Mouse (Mus musculus): ENCODE results near the gene Xrcc6. TPM values are rescaled to one million over a fixed set of nuclear protein-coding genes. Genes with fewer than 3 reads are reported as not detected.

The Xrcc6 gene
- polyA plus RNA-seq, 1 experiment, result 98.6 TPM

DNA sequence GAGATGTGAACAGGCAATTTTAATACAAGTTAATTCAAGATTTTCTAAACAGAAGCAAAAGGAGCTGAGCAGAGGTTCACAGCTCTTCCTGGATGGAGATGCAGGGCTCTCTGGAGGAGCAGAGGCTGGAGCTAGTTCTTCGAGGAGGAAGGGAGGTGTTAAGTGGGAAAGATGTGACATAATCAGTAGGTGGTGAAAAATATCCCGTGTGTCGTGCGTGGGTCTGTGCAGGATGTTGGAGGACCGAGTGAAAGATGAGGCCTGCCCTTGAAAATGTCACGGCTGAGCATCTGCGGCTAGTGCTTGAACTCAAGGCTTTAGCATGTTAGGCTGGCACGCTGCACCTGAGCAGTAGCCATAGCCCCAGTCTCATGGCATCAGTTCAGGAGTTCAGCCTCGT lies 98.0 kb downstream of the Xrcc6 start:
- H3K4me1 ChIP-seq (ENCODE audit: control insufficient read depth, insufficient read depth, low read length), result no peaks in the 10 kb centered on the region
- no peaks in the 10 kb centered on the region for H3K36me3 ChIP-seq (ENCODE audit: control insufficient read depth, insufficient read depth, low read length, poor library complexity, severe bottlenecking)
- TF ChIP-seq POLR2A (IDR thresholded peaks at IDR 0.05; ENCODE audit: insufficient read depth, low read length), result no peak
- TF ChIP-seq CTCF (IDR thresholded peaks at IDR 0.05; ENCODE audit: low read depth, low read length), result no peak
- TF ChIP-seq EP300 (IDR thresholded peaks at IDR 0.05; ENCODE audit: insufficient read depth, low read depth, low read length), result no peak
- H3K9me3 ChIP-seq (replicated peaks; ENCODE audit: control insufficient read depth, insufficient read depth, low read length, poor library complexity, severe bottlenecking), result no peaks in the 10 kb centered on the region
- H3K27me3 ChIP-seq (ENCODE audit: control insufficient read depth, insufficient read depth, low read length, poor library complexity, severe bottlenecking), result no peaks in the 10 kb centered on the region
- H3K4me3 ChIP-seq (ENCODE audit: low read depth, low read length), result no peak overlapping the region
- no peak overlapping the region for H3K27ac ChIP-seq (ENCODE audit: insufficient read depth, low read length)
- no peak overlapping the region for H3K9ac ChIP-seq (ENCODE audit: low read depth, poor library complexity, severe bottlenecking)

DNA sequence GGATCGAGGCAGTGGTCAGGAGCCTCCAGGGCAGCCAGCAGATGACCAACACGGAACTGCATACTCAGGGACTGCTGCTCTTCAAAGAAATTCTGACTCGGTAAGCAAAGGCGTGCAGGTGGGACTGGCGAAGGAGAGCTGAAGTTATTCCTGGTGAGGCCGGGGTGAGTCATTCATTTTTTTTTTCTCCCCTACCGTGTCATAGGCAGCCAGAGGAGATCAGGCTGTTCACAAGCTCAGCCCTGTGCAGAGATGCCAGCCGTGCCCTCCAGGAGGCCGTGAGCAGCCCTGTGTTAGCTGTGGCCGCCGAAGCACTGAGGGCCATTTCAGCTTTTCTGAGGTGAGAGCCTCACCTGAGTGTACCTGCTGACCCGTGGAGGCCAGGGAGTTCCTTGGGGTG lies 98.5 kb downstream of the Xrcc6 start:
- H3K4me1 ChIP-seq (ENCODE audit: control insufficient read depth, insufficient read depth, low read length), result no peaks in the 10 kb centered on the region
- no peak overlapping the region for H3K9ac ChIP-seq (ENCODE audit: low read depth, poor library complexity, severe bottlenecking)
- H3K36me3 ChIP-seq (ENCODE audit: control insufficient read depth, insufficient read depth, low read length, poor library complexity, severe bottlenecking), result no peaks in the 10 kb centered on the region
- H3K9me3 ChIP-seq (replicated peaks; ENCODE audit: control insufficient read depth, insufficient read depth, low read length, poor library complexity, severe bottlenecking), result no peaks in the 10 kb centered on the region
- no peaks in the 10 kb centered on the region for H3K27me3 ChIP-seq (ENCODE audit: control insufficient read depth, insufficient read depth, low read length, poor library complexity, severe bottlenecking)
- TF ChIP-seq EP300 (IDR thresholded peaks at IDR 0.05; ENCODE audit: insufficient read depth, low read depth, low read length) (no peak), CTCF (IDR thresholded peaks at IDR 0.05; ENCODE audit: low read depth, low read length) (no peak), POLR2A (IDR thresholded peaks at IDR 0.05; ENCODE audit: insufficient read depth, low read length) (no peak)
- H3K27ac ChIP-seq (ENCODE audit: insufficient read depth, low read length), result no peak overlapping the region
- H3K4me3 ChIP-seq (ENCODE audit: low read depth, low read length), result no peak overlapping the region

DNA sequence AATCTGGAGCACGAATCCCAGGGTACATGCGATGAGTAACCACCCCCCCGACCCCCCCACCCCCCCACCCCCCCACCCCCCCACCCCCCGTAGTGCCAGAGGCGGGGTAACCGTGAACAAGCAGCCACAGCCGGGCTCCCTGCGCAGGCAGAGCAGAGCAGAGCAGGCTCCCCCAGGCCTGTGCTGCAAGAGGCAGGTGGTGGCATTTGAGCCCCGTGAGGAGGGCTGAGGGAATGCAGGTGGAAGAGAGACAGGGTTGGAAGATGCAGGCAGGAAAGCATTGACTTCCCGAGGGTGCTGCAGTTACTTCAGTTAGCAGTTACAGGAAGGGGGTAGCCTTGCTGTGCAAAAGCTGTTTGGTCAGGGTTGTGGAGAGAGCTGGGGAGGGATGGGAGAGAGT lies 99.6 kb downstream of the Xrcc6 start:
- Histone ChIP-seq H3K9ac (ENCODE audit: low read depth, poor library complexity, severe bottlenecking) (no peak overlapping the region), H3K9me3 (replicated peaks; ENCODE audit: control insufficient read depth, insufficient read depth, low read length, poor library complexity, severe bottlenecking) (no peaks in the 10 kb centered on the region), H3K27ac (ENCODE audit: insufficient read depth, low read length) (no peak overlapping the region), H3K4me3 (ENCODE audit: low read depth, low read length) (no peak overlapping the region), H3K36me3 (ENCODE audit: control insufficient read depth, insufficient read depth, low read length, poor library complexity, severe bottlenecking) (no peaks in the 10 kb centered on the region), H3K4me1 (ENCODE audit: control insufficient read depth, insufficient read depth, low read length) (no peaks in the 10 kb centered on the region), H3K27me3 (ENCODE audit: control insufficient read depth, insufficient read depth, low read length, poor library complexity, severe bottlenecking) (no peaks in the 10 kb centered on the region)
- TF ChIP-seq POLR2A (IDR thresholded peaks at IDR 0.05; ENCODE audit: insufficient read depth, low read length) (no peak), EP300 (IDR thresholded peaks at IDR 0.05; ENCODE audit: insufficient read depth, low read depth, low read length) (no peak), CTCF (IDR thresholded peaks at IDR 0.05; ENCODE audit: low read depth, low read length) (no peak)

Other genes starting within 250 kb of the Xrcc6 start
- gene Zc3h7b, start 242.8 kb upstream of the Xrcc6 start, polyA plus RNA-seq (2011; ENCODE audit: insufficient read depth, insufficient read length, low read depth, missing spikeins), result 40.5 and 42.1 TPM in 2 replicates
- gene Rangap1, start 242.3 kb upstream of the Xrcc6 start, polyA plus RNA-seq (2011; ENCODE audit: insufficient read depth, insufficient read length, low read depth, missing spikeins), result 158 and 160 TPM in 2 replicates
- 33.9 and 36.0 TPM in 2 replicates for gene Tef, start 185.4 kb upstream of the Xrcc6 start, polyA plus RNA-seq (2011; ENCODE audit: insufficient read depth, insufficient read length, low read depth, missing spikeins)
- 10.7 and 12.7 TPM in 2 replicates for gene Tob2, start 129.0 kb upstream of the Xrcc6 start, polyA plus RNA-seq (2011; ENCODE audit: insufficient read depth, insufficient read length, low read depth, missing spikeins)
- 150 and 172 TPM in 2 replicates for gene Phf5a, start 115.9 kb upstream of the Xrcc6 start, polyA plus RNA-seq (2011; ENCODE audit: insufficient read depth, insufficient read length, low read depth, missing spikeins)
- gene Aco2, start 115.5 kb upstream of the Xrcc6 start, polyA plus RNA-seq (2011; ENCODE audit: insufficient read depth, insufficient read length, low read depth, missing spikeins), result 174 and 181 TPM in 2 replicates
- 21.8 and 25.5 TPM in 2 replicates for gene Polr3h, start 61.6 kb upstream of the Xrcc6 start, polyA plus RNA-seq (2011; ENCODE audit: insufficient read depth, insufficient read length, low read depth, missing spikeins)
- 4.0 and 4.9 TPM in 2 replicates for gene Csdc2, start 51.1 kb upstream of the Xrcc6 start, polyA plus RNA-seq (2011; ENCODE audit: insufficient read depth, insufficient read length, low read depth, missing spikeins)
- gene Pmm1, start 26.9 kb upstream of the Xrcc6 start, polyA plus RNA-seq (2011; ENCODE audit: insufficient read depth, insufficient read length, low read depth, missing spikeins), result 338 and 387 TPM in 2 replicates
- 3.5 and 4.8 TPM in 2 replicates for gene 1700029P11Rik, start 7.3 kb upstream of the Xrcc6 start, polyA plus RNA-seq (2011; ENCODE audit: insufficient read depth, insufficient read length, low read depth, missing spikeins)
- gene Desi1, start 46.0 kb downstream of the Xrcc6 start, polyA plus RNA-seq (2011; ENCODE audit: insufficient read depth, insufficient read length, low read depth, missing spikeins), result 45.4 and 45.9 TPM in 2 replicates
- gene Snu13, start 59.8 kb downstream of the Xrcc6 start, polyA plus RNA-seq (2011; ENCODE audit: insufficient read depth, insufficient read length, low read depth, missing spikeins), result 271 and 279 TPM in 2 replicates
- not detected in 2 replicates for gene 4930407I10Rik, start 71.3 kb downstream of the Xrcc6 start, polyA plus RNA-seq (2011; ENCODE audit: insufficient read depth, insufficient read length, low read depth, missing spikeins)
- 0.23 TPM in 1 of 2 replicates, not detected in the other for gene Mei1, start 82.2 kb downstream of the Xrcc6 start, polyA plus RNA-seq (2011; ENCODE audit: insufficient read depth, insufficient read length, low read depth, missing spikeins)
- gene Ccdc134, start 140.1 kb downstream of the Xrcc6 start, polyA plus RNA-seq (2011; ENCODE audit: insufficient read depth, insufficient read length, low read depth, missing spikeins), result 13.7 and 15.0 TPM in 2 replicates
- gene Srebf2, start 159.3 kb downstream of the Xrcc6 start, polyA plus RNA-seq (2011; ENCODE audit: insufficient read depth, insufficient read length, low read depth, missing spikeins), result 205 and 210 TPM in 2 replicates
- 6.8 and 7.4 TPM in 2 replicates for gene Shisa8, start 225.0 kb downstream of the Xrcc6 start, polyA plus RNA-seq (2011; ENCODE audit: insufficient read depth, insufficient read length, low read depth, missing spikeins)
- gene Tnfrsf13c, start 236.5 kb downstream of the Xrcc6 start, polyA plus RNA-seq (2011; ENCODE audit: insufficient read depth, insufficient read length, low read depth, missing spikeins), result 1.9 and 2.3 TPM in 2 replicates